In genomic region chr5:149319874-149320323, GRCm38 (mm10) we compare ENCODE assay signal across 8 mouse cellular contexts. TPM values are rescaled to one million over a fixed set of nuclear protein-coding genes. Genes with fewer than 3 reads are reported as not detected.
A peak's percentile ranks its signal among the peaks of the same experiment; 100 is the strongest.
DNase-seq lines count a peak whose midpoint lies in the region; ATAC-seq lines count a peak whose summit lies in the region.

No protein-coding gene starts in this region.

- H3K9ac ChIP-seq in heart, embryonic 15.5 days: peak overlapping the region; percentile 38; the same call in 1 of the 2 replicates
- peak overlapping the region; percentile 58; the same call in 1 of the 2 replicates for H3K9ac ChIP-seq in embryonic facial prominence, embryonic 13.5 days
- peak overlapping the region; percentile 44; the same call in 1 of the 2 replicates for H3K9ac ChIP-seq in hindbrain, embryonic 16.5 days (ENCODE audit: low read depth, low read length)
- H3K9ac ChIP-seq in midbrain, embryonic 16.5 days (ENCODE audit: low read depth, low read length): no peak overlapping the region

- intact Hi-C loops in heart, postnatal 36 days (cut with DNase I): no loop called here

- H3K36me3 ChIP-seq in heart, embryonic 15.5 days: no peaks in the 10 kb centered on the region
- no peaks in the 10 kb centered on the region for H3K36me3 ChIP-seq in embryonic facial prominence, embryonic 13.5 days
- no peaks in the 10 kb centered on the region for H3K36me3 ChIP-seq in hindbrain, embryonic 16.5 days (ENCODE audit: control insufficient read depth, insufficient read depth, low read length)
- no peaks in the 10 kb centered on the region for H3K36me3 ChIP-seq in midbrain, embryonic 16.5 days (ENCODE audit: control insufficient read depth, insufficient read depth, low read length)

- no peaks in the 10 kb centered on the region for H3K27me3 ChIP-seq in heart, embryonic 15.5 days
- H3K27me3 ChIP-seq in embryonic facial prominence, embryonic 13.5 days: no peaks in the 10 kb centered on the region
- H3K27me3 ChIP-seq in hindbrain, embryonic 16.5 days (replicated peaks; ENCODE audit: control insufficient read depth, insufficient read depth, low read length): no peaks in the 10 kb centered on the region; the same call in 1 of the 2 replicates
- H3K27me3 ChIP-seq in midbrain, embryonic 16.5 days (ENCODE audit: control insufficient read depth, insufficient read depth, low read depth, low read length): no peaks in the 10 kb centered on the region

- H3K27ac ChIP-seq in heart, embryonic 15.5 days: peak overlapping the region; percentile 91
- peak overlapping the region; percentile 98 for H3K27ac ChIP-seq in embryonic facial prominence, embryonic 13.5 days
- H3K27ac ChIP-seq in hindbrain, embryonic 16.5 days (ENCODE audit: low read depth, low read length): peak overlapping the region; percentile 59; the same call in 1 of the 2 replicates
- peak overlapping the region; percentile 84 for H3K27ac ChIP-seq in midbrain, embryonic 16.5 days (ENCODE audit: low read length)

- peaks cover 50% of the 10 kb centered on the region for H3K4me1 ChIP-seq in heart, embryonic 15.5 days (replicated peaks)
- peaks cover 62% of the 10 kb centered on the region for H3K4me1 ChIP-seq in embryonic facial prominence, embryonic 13.5 days
- peaks cover 30% of the 10 kb centered on the region for H3K4me1 ChIP-seq in hindbrain, embryonic 16.5 days (ENCODE audit: control insufficient read depth, insufficient read depth, low read depth, low read length)
- H3K4me1 ChIP-seq in midbrain, embryonic 16.5 days (ENCODE audit: control insufficient read depth, insufficient read depth, low read length): peaks cover 34% of the 10 kb centered on the region

- peak overlapping the region; percentile 54 for H3K4me2 ChIP-seq in heart, embryonic 15.5 days
- H3K4me2 ChIP-seq in embryonic facial prominence, embryonic 13.5 days: peak overlapping the region; percentile 54
- H3K4me2 ChIP-seq in hindbrain, embryonic 16.5 days (ENCODE audit: low read length): no peak overlapping the region
- H3K4me2 ChIP-seq in midbrain, embryonic 16.5 days (ENCODE audit: low read length): no peak overlapping the region; the same call in 1 of the 2 replicates

- WGBS in heart, embryonic 15.5 days: 27% methylated on average over 9 of the region's 9 CpGs
- WGBS in embryonic facial prominence, embryonic 13.5 days: 9% methylated on average over 9 of the region's 9 CpGs
- WGBS in hindbrain, embryonic 16.5 days: 17% methylated on average over 9 of the region's 9 CpGs
- 36% methylated on average over 9 of the region's 9 CpGs for WGBS in midbrain, embryonic 16.5 days

- ATAC-seq in heart, embryonic 15.5 days (replicated peaks; ENCODE audit: insufficient number of reproducible peaks, insufficient read depth, low FRiP score, low read depth): no peak
- ATAC-seq in embryonic facial prominence, embryonic 13.5 days (ENCODE audit: insufficient number of reproducible peaks, insufficient read depth, low FRiP score, low TSS enrichment, low read depth): no peak
- ATAC-seq in hindbrain, embryonic 16.5 days: no peak
- ATAC-seq in midbrain, embryonic 16.5 days: no peak

- H3K4me3 ChIP-seq in heart, embryonic 15.5 days: no peak overlapping the region
- no peak overlapping the region for H3K4me3 ChIP-seq in embryonic facial prominence, embryonic 13.5 days
- no peak overlapping the region for H3K4me3 ChIP-seq in hindbrain, embryonic 16.5 days (ENCODE audit: low read length)
- H3K4me3 ChIP-seq in midbrain, embryonic 16.5 days (ENCODE audit: low read depth, low read length): no peak overlapping the region

- DNase-seq in heart, postnatal 36 days: no peak
- no peak for DNase-seq in layer of hippocampus, adult 9-11 months
- DNase-seq in thymus, adult 18-20 months: no peak
- no peak for DNase-seq in c-Kit-positive CD71-positive TER-119-positive erythroid progenitor cells, embryonic 14.5 days (ENCODE audit: low spot score)

- no peaks in the 10 kb centered on the region for H3K9me3 ChIP-seq in heart, embryonic 15.5 days (replicated peaks)
- H3K9me3 ChIP-seq in embryonic facial prominence, embryonic 13.5 days: no peaks in the 10 kb centered on the region
- H3K9me3 ChIP-seq in hindbrain, embryonic 16.5 days (ENCODE audit: control insufficient read depth, low read length): no peaks in the 10 kb centered on the region
- no peaks in the 10 kb centered on the region for H3K9me3 ChIP-seq in midbrain, embryonic 16.5 days (replicated peaks; ENCODE audit: control insufficient read depth, low read length, poor library complexity, severe bottlenecking)

RNA-seq across cellular contexts. Expression of gene Alox5ap, which starts 55.3 kb away (rescaled TPM):
- 6.7 and 14.6 TPM in 2 replicates for polyA plus RNA-seq in heart, embryonic 15.5 days (2015; fragmentation: Nextera tagmentation; extraction: Ambion mirVana)
- total RNA-seq in heart, postnatal 36 days (2021): 10 to 100 TPM; 13.4 to 26.8 TPM
- polyA plus RNA-seq in embryonic facial prominence, embryonic 13.5 days (2015; fragmentation: Nextera tagmentation; extraction: Ambion mirVana): 10.4 TPM in 2 replicates
- polyA plus RNA-seq in hindbrain, embryonic 16.5 days (2015; fragmentation: Nextera tagmentation; extraction: Ambion mirVana): 10.1 and 13.3 TPM in 2 replicates
- polyA plus RNA-seq in midbrain, embryonic 16.5 days (2015; fragmentation: Nextera tagmentation; extraction: Ambion mirVana): 9.3 and 12.6 TPM in 2 replicates

Comparison
In these comparisons a context has a peak if more than half of its experiments do, and no peak if none do; other contexts are left out.
1. H3K4me2 ChIP-seq: peak in heart, embryonic 15.5 days (single experiment) and embryonic facial prominence, embryonic 13.5 days (single experiment); none in hindbrain, embryonic 16.5 days (single experiment) and midbrain, embryonic 16.5 days (single experiment).
2. Peak in every context shown above with its lines, with median percentiles within 50 percentile points of each other: H3K27ac ChIP-seq.